Mouse (Mus musculus) heart, embryonic 14.5 days (tissue): Measurements from ENCODE around the gene Gm9040. TPM values are rescaled to one million over a fixed set of nuclear protein-coding genes. Genes with fewer than 3 reads are reported as not detected.
"Not testable (repeated sequence)": the region's sequence is repeated elsewhere in the genome, so short reads cannot be mapped to it uniquely, and the experiment has no call there.

ENCODE experiments used
- ATAC-seq: fragments of 200-750 bp; cut with Nextera tagmentation; 2 replicates; pipeline ENCODE4 v1.8.0; 2017; ENCODE audit warnings: low read depth, moderate TSS enrichment; ENCODE audit not compliant: insufficient number of reproducible peaks, insufficient read depth, low FRiP score
- H3K27ac ChIP-seq, 2 experiments: fragments of 200-500 bp in 1 of 2; fragments of 300-500 bp in 1 of 2; sonication (generic) in 1 of 2; replicated peaks in 1 of 2; 2 replicates each; pipeline ENCODE4 v1.5.1; 2012 to 2014; ENCODE audit warnings: low read depth in 2 of 2, low read length in 2 of 2, control low read depth in 1 of 2, mild to moderate bottlenecking in 1 of 2, mixed read lengths in 1 of 2; ENCODE audit not compliant: control insufficient read depth in 1 of 2, insufficient read depth in 1 of 2
- H3K27me3 ChIP-seq: fragments of 300-500 bp; sonication (generic); 2 replicates; pipeline ENCODE4 v1.6.1; 2014; ENCODE audit warnings: mild to moderate bottlenecking, low read length, control low read depth; ENCODE audit not compliant: control insufficient read depth, insufficient read depth
- H3K36me3 ChIP-seq: fragments of 300-500 bp; sonication (generic); 2 replicates; pipeline ENCODE4 v1.6.1; 2014; ENCODE audit warnings: mild to moderate bottlenecking, control low read depth, low read length, mixed read lengths; ENCODE audit not compliant: control insufficient read depth, insufficient read depth
- H3K4me1 ChIP-seq, 2 experiments: fragments of 200-500 bp in 1 of 2; fragments of 300-500 bp in 1 of 2; sonication (generic) in 1 of 2; 2 replicates each; pipeline ENCODE4 v1.6.1; 2012 to 2014; ENCODE audit warnings: low read length in 2 of 2, control low read depth in 1 of 2, mixed read lengths in 1 of 2; ENCODE audit not compliant: control insufficient read depth in 2 of 2, insufficient read depth in 2 of 2
- H3K4me2 ChIP-seq: fragments of 300-500 bp; sonication (generic); 2 replicates; pipeline ENCODE4 v1.6.1; 2014; ENCODE audit warnings: mild to moderate bottlenecking, low read length
- H3K4me3 ChIP-seq, 2 experiments: fragments of 200-500 bp in 1 of 2; fragments of 300-500 bp in 1 of 2; sonication (generic) in 1 of 2; 2 replicates each; pipeline ENCODE4 v1.5.1; 2012 to 2014; ENCODE audit warnings: low read length in 2 of 2, mild to moderate bottlenecking in 2 of 2, control low read depth in 1 of 2, low read depth in 1 of 2, moderate library complexity in 1 of 2; ENCODE audit not compliant: control insufficient read depth in 1 of 2, insufficient read depth in 1 of 2
- H3K9ac ChIP-seq: fragments of 300-500 bp; sonication (generic); 2 replicates; pipeline ENCODE4 v1.6.1; 2014; ENCODE audit warnings: mild to moderate bottlenecking, low read length
- H3K9me3 ChIP-seq: fragments of 300-500 bp; sonication (generic); 2 replicates; pipeline ENCODE4 v1.6.1; 2016; ENCODE audit warnings: low read length, control low read depth; ENCODE audit not compliant: control insufficient read depth
- WGBS: fragments of 180-500 bp; shearing (Covaris S2); extraction: QIAGEN DNeasy Blood & Tissue Kit; methylation state at CpG from one replicate; pipeline ENCODE4 v1.1.7; 2014; 5-methylcytosine and 5-hydroxymethylcytosine counted together
- polyA plus RNA-seq: library from polyadenylated mRNA; unstranded; fragments of >200 nt; fragmentation: Nextera tagmentation; extraction: Ambion mirVana; gene quantifications from 2 replicates; pipeline ENCODE4 v1.2.1, GENCODE M21; 2014

The Gm9040 gene
- not detected in 2 replicates for polyA plus RNA-seq

DNA sequence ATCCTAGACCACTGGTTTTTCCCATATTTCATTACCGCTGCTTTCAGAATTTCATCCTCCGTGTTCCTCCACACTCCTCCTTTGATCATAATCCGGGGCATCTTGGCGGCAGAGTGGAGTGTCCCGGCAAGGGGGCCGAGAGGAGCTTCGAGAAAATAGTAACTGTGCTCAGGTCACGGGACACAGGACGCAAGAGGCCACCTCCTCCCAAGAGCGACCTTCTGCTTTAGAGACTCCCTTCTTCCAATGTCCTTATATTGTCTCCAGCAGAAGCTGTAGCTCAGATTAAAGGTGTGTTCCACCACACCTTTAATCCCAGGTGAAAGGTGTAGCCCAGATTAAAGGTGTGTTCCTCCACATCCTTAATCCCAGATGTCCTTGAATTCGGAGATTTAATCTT, at the start of gene Gm9040:
Gm9040 (minus strand) TSS at position 101 of the 400 bp plus-strand sequence.
- not testable (repeated sequence) for H3K4me3 ChIP-seq, H3K27me3 ChIP-seq, H3K4me1 ChIP-seq, H3K27ac ChIP-seq, H3K9me3 ChIP-seq, ATAC-seq, H3K9ac ChIP-seq, H3K36me3 ChIP-seq, H3K4me2 ChIP-seq
- WGBS: no CpG with 5 or more reads among the region's 11 CpGs

DNA sequence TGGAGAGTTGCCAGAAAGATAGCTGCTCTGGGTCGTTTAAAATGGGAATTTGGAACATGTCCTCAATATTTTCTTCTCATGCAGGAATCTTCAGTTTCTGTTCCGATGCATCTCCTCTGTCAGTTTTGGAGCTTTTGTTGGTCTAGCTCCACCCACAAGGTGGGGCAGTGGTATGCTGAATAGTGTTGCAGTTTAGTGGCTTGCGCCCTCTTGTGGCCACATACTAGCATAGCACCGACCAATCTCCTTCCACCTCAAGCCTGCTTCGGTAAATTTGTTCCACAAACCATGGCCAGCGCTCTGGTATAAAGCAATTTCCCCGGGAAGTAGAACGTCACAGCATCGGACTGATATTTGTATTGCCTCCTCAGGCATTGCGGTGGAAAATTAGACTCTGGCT, 43.7 kb upstream of the Gm9040 start:
- H3K27me3 ChIP-seq: no peaks in the 10 kb centered on the region
- 0 out of 2 replicates have a peak, but pooled peaks have one; percentile 59 for ATAC-seq
- 10% methylated on average over 10 of the region's 10 CpGs for WGBS

DNA sequence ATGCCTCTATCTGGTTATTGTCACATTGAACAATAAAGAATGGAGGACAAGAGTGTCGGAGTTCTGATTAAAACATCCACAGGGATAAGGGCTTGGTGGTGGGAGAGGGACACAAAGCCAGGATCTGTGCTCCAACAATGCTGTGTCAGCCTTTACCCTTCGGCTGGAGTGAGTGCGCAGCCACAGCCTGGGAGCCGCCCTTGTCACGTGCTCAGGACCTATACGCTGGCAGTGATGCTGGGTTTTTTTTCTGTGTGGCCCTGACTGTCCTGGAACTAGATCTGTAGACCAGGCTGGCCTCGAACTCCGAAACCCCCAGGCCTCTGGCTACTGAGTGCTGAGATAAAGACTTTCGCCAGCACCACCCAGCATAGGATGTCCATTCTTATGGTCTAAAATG, 42.7 kb upstream of the Gm9040 start:
- Histone ChIP-seq H3K36me3 (no peaks in the 10 kb centered on the region), H3K27ac (no peak overlapping the region), H3K9ac (no peak overlapping the region), H3K9me3 (no peaks in the 10 kb centered on the region), H3K4me1 (no peaks in the 10 kb centered on the region), H3K4me2 (no peak overlapping the region), H3K4me3 (no peak overlapping the region), H3K27me3 (no peaks in the 10 kb centered on the region)
- 78% methylated on average over 9 of the region's 9 CpGs for WGBS
- no peak for ATAC-seq

More for the DNA sequence above, 43.7 kb upstream of the Gm9040 start:
- peak overlapping the region; percentile 52 for H3K4me2 ChIP-seq
- no peak overlapping the region for H3K9ac ChIP-seq
- no peaks in the 10 kb centered on the region for H3K4me1 ChIP-seq
- no peaks in the 10 kb centered on the region for H3K36me3 ChIP-seq
- no peak overlapping the region for H3K4me3 ChIP-seq
- no peak overlapping the region for H3K27ac ChIP-seq
- no peaks in the 10 kb centered on the region for H3K9me3 ChIP-seq

DNA sequence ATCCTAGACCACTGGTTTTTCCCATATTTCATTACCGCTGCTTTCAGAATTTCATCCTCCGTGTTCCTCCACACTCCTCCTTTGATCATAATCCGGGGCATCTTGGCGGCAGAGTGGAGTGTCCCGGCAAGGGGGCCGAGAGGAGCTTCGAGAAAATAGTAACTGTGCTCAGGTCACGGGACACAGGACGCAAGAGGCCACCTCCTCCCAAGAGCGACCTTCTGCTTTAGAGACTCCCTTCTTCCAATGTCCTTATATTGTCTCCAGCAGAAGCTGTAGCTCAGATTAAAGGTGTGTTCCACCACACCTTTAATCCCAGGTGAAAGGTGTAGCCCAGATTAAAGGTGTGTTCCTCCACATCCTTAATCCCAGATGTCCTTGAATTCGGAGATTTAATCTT, 27.2 kb upstream of the Gm9040 start, which contains the start of gene Gm9049:
Gm9049 (minus strand) TSS at position 101 of the 400 bp plus-strand sequence.
- not testable (repeated sequence) for ATAC-seq, H3K4me1 ChIP-seq, H3K27ac ChIP-seq, H3K36me3 ChIP-seq, H3K9me3 ChIP-seq, H3K27me3 ChIP-seq, H3K9ac ChIP-seq, H3K4me2 ChIP-seq, H3K4me3 ChIP-seq
- WGBS: no CpG with 5 or more reads among the region's 11 CpGs

DNA sequence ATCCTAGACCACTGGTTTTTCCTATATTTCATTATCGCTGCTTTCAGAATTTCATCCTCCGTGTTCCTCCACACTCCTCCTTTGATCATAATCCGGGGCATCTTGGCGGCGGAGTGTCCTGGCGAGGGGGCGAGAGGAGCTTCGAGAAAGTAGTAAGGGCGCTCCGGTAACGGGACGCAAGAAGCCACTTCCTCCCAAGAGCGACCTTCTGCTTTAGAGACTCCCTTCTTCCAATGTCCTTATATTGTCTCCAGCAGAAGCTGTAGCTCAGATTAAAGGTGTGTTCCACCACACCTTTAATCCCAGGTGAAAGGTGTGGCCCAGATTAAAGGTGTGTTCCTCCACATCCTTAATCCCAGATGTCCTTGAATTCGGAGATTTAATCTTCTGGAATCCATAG, 21.8 kb upstream of the Gm9040 start, which contains the start of gene Gm9048:
Gm9048 (minus strand) TSS at position 101 of the 400 bp plus-strand sequence.
- no CpG with 5 or more reads among the region's 14 CpGs for WGBS
- not testable (repeated sequence) for H3K9ac ChIP-seq, ATAC-seq

DNA sequence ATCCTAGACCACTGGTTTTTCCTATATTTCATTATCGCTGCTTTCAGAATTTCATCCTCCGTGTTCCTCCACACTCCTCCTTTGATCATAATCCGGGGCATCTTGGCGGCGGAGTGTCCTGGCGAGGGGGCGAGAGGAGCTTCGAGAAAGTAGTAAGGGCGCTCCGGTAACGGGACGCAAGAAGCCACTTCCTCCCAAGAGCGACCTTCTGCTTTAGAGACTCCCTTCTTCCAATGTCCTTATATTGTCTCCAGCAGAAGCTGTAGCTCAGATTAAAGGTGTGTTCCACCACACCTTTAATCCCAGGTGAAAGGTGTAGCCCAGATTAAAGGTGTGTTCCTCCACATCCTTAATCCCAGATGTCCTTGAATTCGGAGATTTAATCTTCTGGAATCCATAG, 16.4 kb upstream of the Gm9040 start, which contains the start of gene Gm9046:
Gm9046 (minus strand) TSS at position 101 of the 400 bp plus-strand sequence.
- ATAC-seq, H3K9me3 ChIP-seq: not testable (repeated sequence)
- WGBS: no CpG with 5 or more reads among the region's 14 CpGs

More for the DNA sequence above, 21.8 kb upstream of the Gm9040 start, which contains the start of gene Gm9048:
- H3K4me2 ChIP-seq, H3K36me3 ChIP-seq, H3K27ac ChIP-seq, H3K4me3 ChIP-seq, H3K4me1 ChIP-seq, H3K9me3 ChIP-seq, H3K27me3 ChIP-seq: not testable (repeated sequence)

DNA sequence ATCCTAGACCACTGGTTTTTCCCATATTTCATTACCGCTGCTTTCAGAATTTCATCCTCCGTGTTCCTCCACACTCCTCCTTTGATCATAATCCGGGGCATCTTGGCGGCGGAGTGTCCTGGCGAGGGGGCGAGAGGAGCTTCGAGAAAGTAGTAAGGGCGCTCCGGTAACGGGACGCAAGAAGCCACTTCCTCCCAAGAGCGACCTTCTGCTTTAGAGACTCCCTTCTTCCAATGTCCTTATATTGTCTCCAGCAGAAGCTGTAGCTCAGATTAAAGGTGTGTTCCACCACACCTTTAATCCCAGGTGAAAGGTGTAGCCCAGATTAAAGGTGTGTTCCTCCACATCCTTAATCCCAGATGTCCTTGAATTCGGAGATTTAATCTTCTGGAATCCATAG, 11.0 kb upstream of the Gm9040 start, which contains the start of gene Gm9045:
Gm9045 (minus strand) TSS at position 101 of the 400 bp plus-strand sequence.
- not testable (repeated sequence) for H3K27ac ChIP-seq, H3K9ac ChIP-seq, H3K9me3 ChIP-seq, ATAC-seq, H3K36me3 ChIP-seq, H3K27me3 ChIP-seq, H3K4me1 ChIP-seq, H3K4me3 ChIP-seq, H3K4me2 ChIP-seq
- no CpG with 5 or more reads among the region's 14 CpGs for WGBS

More for the DNA sequence above, 16.4 kb upstream of the Gm9040 start, which contains the start of gene Gm9046:
- not testable (repeated sequence) for H3K36me3 ChIP-seq, H3K9ac ChIP-seq, H3K27ac ChIP-seq, H3K4me2 ChIP-seq, H3K4me1 ChIP-seq, H3K4me3 ChIP-seq, H3K27me3 ChIP-seq

DNA sequence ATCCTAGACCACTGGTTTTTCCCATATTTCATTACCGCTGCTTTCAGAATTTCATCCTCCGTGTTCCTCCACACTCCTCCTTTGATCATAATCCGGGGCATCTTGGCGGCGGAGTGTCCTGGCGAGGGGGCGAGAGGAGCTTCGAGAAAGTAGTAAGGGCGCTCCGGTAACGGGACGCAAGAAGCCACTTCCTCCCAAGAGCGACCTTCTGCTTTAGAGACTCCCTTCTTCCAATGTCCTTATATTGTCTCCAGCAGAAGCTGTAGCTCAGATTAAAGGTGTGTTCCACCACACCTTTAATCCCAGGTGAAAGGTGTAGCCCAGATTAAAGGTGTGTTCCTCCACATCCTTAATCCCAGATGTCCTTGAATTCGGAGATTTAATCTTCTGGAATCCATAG, 5.5 kb upstream of the Gm9040 start, which contains the start of gene Gm9044:
Gm9044 (minus strand) TSS at position 101 of the 400 bp plus-strand sequence.
- WGBS: no CpG with 5 or more reads among the region's 14 CpGs
- not testable (repeated sequence) for H3K4me1 ChIP-seq, ATAC-seq, H3K9ac ChIP-seq, H3K36me3 ChIP-seq, H3K27ac ChIP-seq, H3K9me3 ChIP-seq, H3K4me2 ChIP-seq, H3K4me3 ChIP-seq, H3K27me3 ChIP-seq
